Mouse (Mus musculus): ENCODE data around the gene Map2.

Gene Map2

GRCm38 (mm10) chr1:66394944-66395637 is 220.0 kb downstream of the Map2 start:
- no peak for DNase-seq (ENCODE audit: low read depth, low spot score)

DNA sequence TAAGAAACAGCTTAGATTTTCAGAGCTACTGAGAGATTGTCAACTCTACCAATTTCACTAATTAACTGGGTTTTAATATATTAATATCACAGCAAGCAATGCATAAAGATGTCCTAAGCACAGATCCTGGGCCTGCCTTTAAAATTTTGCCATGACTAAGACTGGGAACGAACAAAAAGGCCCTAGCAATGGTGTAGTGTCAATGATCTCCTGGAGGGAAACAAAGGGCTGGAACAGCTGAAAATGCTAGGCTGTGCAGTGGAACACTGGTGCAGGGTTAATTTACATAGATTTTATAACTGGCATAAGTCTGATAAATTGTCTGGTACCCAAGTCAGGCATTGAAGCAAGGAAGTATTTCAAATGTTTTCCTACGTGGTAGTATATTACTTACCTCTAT is 220.8 kb downstream of the Map2 start:
- DNase-seq (ENCODE audit: low read depth, low spot score) = no peak

DNA sequence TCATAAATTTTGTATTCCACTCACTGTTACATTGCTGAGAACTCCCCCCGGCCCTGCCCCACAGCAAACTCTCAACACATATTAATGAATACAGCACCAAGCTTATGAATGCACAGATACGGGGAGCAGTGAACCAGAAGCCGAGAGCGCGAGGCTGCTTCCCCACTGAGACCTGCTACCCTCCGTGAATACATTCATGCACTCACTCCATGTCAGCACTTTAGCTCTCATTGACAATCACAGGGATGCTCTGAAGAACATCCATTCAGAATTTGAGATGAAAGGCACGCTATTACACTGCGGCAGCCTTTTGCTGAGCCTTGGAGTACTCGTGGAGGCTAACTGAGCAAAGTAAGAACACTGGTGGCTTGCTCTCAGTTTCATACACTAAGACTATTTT is 226.8 kb downstream of the Map2 start:
- DNase-seq (ENCODE audit: low read depth, low spot score) = no peak

- DNase-seq (ENCODE audit: low read depth, low spot score) = no peak
These were observed 232.3 kb downstream of the Map2 start for GRCm38 (mm10) chr1:66407270-66407967.

GRCm38 (mm10) chr1:66418360-66418759 is 243.3 kb downstream of the Map2 start:
- DNase-seq (ENCODE audit: low read depth, low spot score) = no peak

- no peak for DNase-seq (ENCODE audit: low read depth, low spot score)
These were observed 251.0 kb downstream of the Map2 start for GRCm38 (mm10) chr1:66426073-66426472.

GRCm38 (mm10) chr1:66430962-66431361 is 255.9 kb downstream of the Map2 start:
- no peak for DNase-seq (ENCODE audit: low read depth, low spot score)

DNA sequence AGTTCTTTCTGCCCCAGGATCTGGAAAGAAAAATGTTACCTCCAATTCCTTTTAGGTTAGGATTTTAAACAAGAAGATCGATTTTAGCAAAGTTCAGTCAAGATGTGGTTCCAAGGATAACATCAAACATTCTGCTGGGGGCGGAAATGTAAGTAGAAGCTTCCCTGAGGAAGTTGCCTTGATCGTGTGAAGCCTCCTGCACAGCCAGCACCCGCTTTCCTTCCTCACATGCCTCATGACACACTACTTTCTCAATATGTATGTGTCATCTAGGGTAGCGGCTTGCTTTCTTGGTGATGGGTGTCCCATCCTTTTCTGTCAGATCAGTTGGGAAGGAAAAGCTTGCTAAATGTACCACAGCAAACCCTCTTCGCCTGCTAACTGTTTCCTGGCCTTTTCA is 256.4 kb downstream of the Map2 start:
- DNase-seq (ENCODE audit: low read depth, low spot score) = no peak

GRCm38 (mm10) chr1:66438069-66438468 is 263.0 kb downstream of the Map2 start:
- no peak for DNase-seq (ENCODE audit: low read depth, low spot score)

DNA sequence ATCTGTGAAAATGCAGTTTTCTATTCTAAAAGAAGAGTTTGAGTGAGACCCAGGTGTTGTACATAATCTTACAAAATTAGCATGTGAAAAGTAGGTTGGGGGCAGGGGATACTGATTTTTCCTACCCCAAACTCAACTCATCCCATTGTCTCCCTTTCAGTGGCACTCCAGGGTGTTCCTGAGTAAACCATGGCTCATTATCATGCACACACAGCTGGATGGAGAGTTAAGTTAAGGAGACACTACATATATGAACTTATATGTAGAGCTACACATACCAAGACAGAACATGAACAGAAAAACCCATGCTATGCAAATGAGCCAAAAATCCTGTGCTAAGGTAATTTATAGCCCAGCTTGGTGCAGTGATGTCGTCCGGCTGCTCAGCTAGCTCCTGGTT is 267.8 kb downstream of the Map2 start:
- no peak for DNase-seq (ENCODE audit: low read depth, low spot score)

GRCm38 (mm10) chr1:66449471-66449870 is 274.4 kb downstream of the Map2 start:
- no peak for DNase-seq (ENCODE audit: low read depth, low spot score)

DNA sequence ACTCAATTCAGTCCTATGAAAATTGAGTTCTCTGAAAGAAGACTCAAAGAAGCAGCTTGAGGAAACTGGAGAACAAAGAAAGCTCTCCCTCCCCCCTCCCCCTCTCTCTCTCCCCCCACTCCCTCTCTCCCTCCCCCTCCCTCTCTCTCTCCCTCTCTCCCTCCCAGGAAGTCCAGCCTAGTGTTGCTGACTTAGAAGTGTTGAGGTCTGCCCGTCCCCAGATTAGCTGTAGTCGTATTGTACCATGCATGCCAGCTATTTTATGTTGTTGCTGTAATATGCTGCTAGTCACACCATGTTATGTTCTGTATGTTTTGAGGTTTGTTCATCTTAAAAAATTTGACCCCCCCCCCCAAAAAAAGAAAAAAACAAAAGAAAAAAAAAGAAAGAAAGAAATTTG is 281.5 kb downstream of the Map2 start:
- DNase-seq (ENCODE audit: low read depth, low spot score) = no peak

GRCm38 (mm10) chr1:66457747-66458146 is 282.7 kb downstream of the Map2 start:
- DNase-seq (ENCODE audit: low read depth, low spot score) = no peak

DNA sequence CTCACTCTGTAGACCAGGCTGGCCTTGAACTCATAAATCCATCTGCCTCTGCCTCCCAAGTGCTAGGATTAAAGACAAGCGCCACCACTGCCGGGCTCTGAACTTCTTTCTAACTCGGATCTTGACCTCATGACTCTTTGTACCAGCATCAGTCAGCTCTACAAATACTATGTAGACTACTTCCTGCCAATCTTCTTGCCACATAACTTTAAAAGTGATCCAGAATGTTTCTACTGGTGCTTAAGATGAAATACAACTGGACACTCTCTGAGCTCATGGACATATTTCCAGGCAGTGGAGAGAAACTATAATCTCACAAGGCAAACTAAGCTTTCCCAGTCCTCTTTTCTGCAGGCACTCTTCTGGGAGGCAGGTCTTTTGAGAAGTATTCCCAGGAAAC is 284.3 kb downstream of the Map2 start:
- no peak for DNase-seq (ENCODE audit: low read depth, low spot score)

DNA sequence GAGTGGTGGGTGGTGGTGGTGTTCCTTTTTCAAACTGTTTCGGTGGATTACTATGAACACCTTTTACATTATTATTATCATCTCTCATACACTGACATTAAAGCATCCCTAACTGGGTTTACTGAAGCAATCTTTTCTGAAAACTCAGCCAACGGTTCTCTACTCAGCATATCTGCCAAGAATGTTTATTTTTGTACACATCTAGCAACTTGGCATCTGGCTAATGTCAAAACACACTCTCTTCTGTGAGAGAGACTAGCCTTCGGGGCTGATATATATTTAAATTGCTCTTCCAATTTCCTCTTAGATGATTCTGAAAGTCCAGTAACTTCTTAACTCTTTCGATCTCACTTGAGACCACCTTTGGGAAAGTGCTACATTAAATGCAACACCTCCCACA is 285.8 kb downstream of the Map2 start:
- DNase-seq (ENCODE audit: low read depth, low spot score) = no peak

GRCm38 (mm10) chr1:66467821-66468703 is 293.0 kb downstream of the Map2 start, which contains the start of gene Unc80:
Gene Unc80 (plus strand): TSS chr1:66468367.
- no peak for DNase-seq (ENCODE audit: low read depth, low spot score)

GRCm38 (mm10) chr1:66468704-66469020 is 293.6 kb downstream of the Map2 start:
- DNase-seq (ENCODE audit: low read depth, low spot score) = no peak

DNA sequence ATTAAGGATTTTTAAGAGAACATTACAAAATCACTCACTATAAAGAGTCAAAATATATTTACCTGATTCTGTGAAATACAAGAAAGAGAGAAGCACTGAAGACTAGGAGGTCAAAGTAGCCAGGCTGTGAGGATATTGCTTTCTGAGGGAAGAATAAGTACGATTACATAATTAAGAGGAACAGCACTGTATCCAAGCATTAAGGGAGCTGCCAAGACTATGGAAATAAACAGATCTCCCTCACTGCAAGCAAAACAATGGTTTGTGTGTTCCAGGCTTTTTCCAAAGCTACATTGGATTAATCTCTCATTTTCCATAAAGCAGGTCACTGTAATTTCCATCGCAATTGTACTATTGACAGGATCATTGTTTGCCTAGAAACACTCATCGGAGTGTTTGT is 307.7 kb downstream of the Map2 start:
- DNase-seq (ENCODE audit: low read depth, low spot score) = no peak

All from c-Kit-negative CD71-positive TER-119-positive erythroid progenitor cells, embryonic 14.5 days (primary cell).